Mouse (Mus musculus): ENCODE results near the gene B3gat3. TPM values are rescaled to one million over a fixed set of nuclear protein-coding genes. Genes with fewer than 3 reads are reported as not detected.

B3gat3 gene
- polyA plus RNA-seq, 1 experiment from 2014 or later, result 18.6 TPM

Other genes starting within 250 kb of the B3gat3 start
- gene Slc3a2, start 197.0 kb upstream of the B3gat3 start, polyA plus RNA-seq (2014; fragmentation: Illumina TruSeq; extraction: RNeasy Lipid Tissue Mini Kit (QIAGEN cat#74804); ENCODE audit: low replicate concordance), result 206 TPM
- gene Wdr74, start 184.5 kb upstream of the B3gat3 start, polyA plus RNA-seq (2014; fragmentation: Illumina TruSeq; extraction: RNeasy Lipid Tissue Mini Kit (QIAGEN cat#74804); ENCODE audit: low replicate concordance), result 3.9 TPM
- gene 1700092M07Rik, start 179.7 kb upstream of the B3gat3 start, polyA plus RNA-seq (2014; fragmentation: Illumina TruSeq; extraction: RNeasy Lipid Tissue Mini Kit (QIAGEN cat#74804); ENCODE audit: low replicate concordance), result not detected
- gene Stx5a, start 179.0 kb upstream of the B3gat3 start, polyA plus RNA-seq (2014; fragmentation: Illumina TruSeq; extraction: RNeasy Lipid Tissue Mini Kit (QIAGEN cat#74804); ENCODE audit: low replicate concordance), result 85.9 TPM
- gene Nxf1, start 163.3 kb upstream of the B3gat3 start, polyA plus RNA-seq (2014; fragmentation: Illumina TruSeq; extraction: RNeasy Lipid Tissue Mini Kit (QIAGEN cat#74804); ENCODE audit: low replicate concordance), result 75.6 TPM
- gene Tmem223, start 149.4 kb upstream of the B3gat3 start, polyA plus RNA-seq (2014; fragmentation: Illumina TruSeq; extraction: RNeasy Lipid Tissue Mini Kit (QIAGEN cat#74804); ENCODE audit: low replicate concordance), result 15.3 TPM
- 32.6 TPM for gene Tmem179b, start 145.9 kb upstream of the B3gat3 start, polyA plus RNA-seq (2014; fragmentation: Illumina TruSeq; extraction: RNeasy Lipid Tissue Mini Kit (QIAGEN cat#74804); ENCODE audit: low replicate concordance)
- not detected for gene Taf6l, start 134.0 kb upstream of the B3gat3 start, polyA plus RNA-seq (2014; fragmentation: Illumina TruSeq; extraction: RNeasy Lipid Tissue Mini Kit (QIAGEN cat#74804); ENCODE audit: low replicate concordance)
- 32.5 TPM for gene Polr2g, start 121.8 kb upstream of the B3gat3 start, polyA plus RNA-seq (2014; fragmentation: Illumina TruSeq; extraction: RNeasy Lipid Tissue Mini Kit (QIAGEN cat#74804); ENCODE audit: low replicate concordance)
- gene Zbtb3, start 117.8 kb upstream of the B3gat3 start, polyA plus RNA-seq (2014; fragmentation: Illumina TruSeq; extraction: RNeasy Lipid Tissue Mini Kit (QIAGEN cat#74804); ENCODE audit: low replicate concordance), result not detected
- gene Ttc9c, start 101.0 kb upstream of the B3gat3 start, polyA plus RNA-seq (2014; fragmentation: Illumina TruSeq; extraction: RNeasy Lipid Tissue Mini Kit (QIAGEN cat#74804); ENCODE audit: low replicate concordance), result 99.3 TPM
- 130 TPM for gene Hnrnpul2, start 100.4 kb upstream of the B3gat3 start, polyA plus RNA-seq (2014; fragmentation: Illumina TruSeq; extraction: RNeasy Lipid Tissue Mini Kit (QIAGEN cat#74804); ENCODE audit: low replicate concordance)
- 1.2 TPM for gene AC129217.1, start 90.6 kb upstream of the B3gat3 start, polyA plus RNA-seq (2014; fragmentation: Illumina TruSeq; extraction: RNeasy Lipid Tissue Mini Kit (QIAGEN cat#74804); ENCODE audit: low replicate concordance)
- gene Bscl2, start 82.9 kb upstream of the B3gat3 start, polyA plus RNA-seq (2014; fragmentation: Illumina TruSeq; extraction: RNeasy Lipid Tissue Mini Kit (QIAGEN cat#74804); ENCODE audit: low replicate concordance), result 5.8 TPM
- not detected for gene Gng3, start 81.2 kb upstream of the B3gat3 start, polyA plus RNA-seq (2014; fragmentation: Illumina TruSeq; extraction: RNeasy Lipid Tissue Mini Kit (QIAGEN cat#74804); ENCODE audit: low replicate concordance)
- 0.82 TPM for gene Lrrn4cl, start 69.6 kb upstream of the B3gat3 start, polyA plus RNA-seq (2014; fragmentation: Illumina TruSeq; extraction: RNeasy Lipid Tissue Mini Kit (QIAGEN cat#74804); ENCODE audit: low replicate concordance)
- gene Ubxn1, start 48.9 kb upstream of the B3gat3 start, polyA plus RNA-seq (2014; fragmentation: Illumina TruSeq; extraction: RNeasy Lipid Tissue Mini Kit (QIAGEN cat#74804); ENCODE audit: low replicate concordance), result 7.1 TPM
- gene Uqcc3, start 39.5 kb upstream of the B3gat3 start, polyA plus RNA-seq (2014; fragmentation: Illumina TruSeq; extraction: RNeasy Lipid Tissue Mini Kit (QIAGEN cat#74804); ENCODE audit: low replicate concordance), result 1.8 TPM
- 49.2 TPM for gene Lbhd1, start 36.6 kb upstream of the B3gat3 start, polyA plus RNA-seq (2014; fragmentation: Illumina TruSeq; extraction: RNeasy Lipid Tissue Mini Kit (QIAGEN cat#74804); ENCODE audit: low replicate concordance)
- not detected for gene Gm49403, start 36.4 kb upstream of the B3gat3 start, polyA plus RNA-seq (2014; fragmentation: Illumina TruSeq; extraction: RNeasy Lipid Tissue Mini Kit (QIAGEN cat#74804); ENCODE audit: low replicate concordance)
- 12.1 TPM for gene 1810009A15Rik, start 31.5 kb upstream of the B3gat3 start, polyA plus RNA-seq (2014; fragmentation: Illumina TruSeq; extraction: RNeasy Lipid Tissue Mini Kit (QIAGEN cat#74804); ENCODE audit: low replicate concordance)
- not detected for gene Gm49416, start 31.4 kb upstream of the B3gat3 start, polyA plus RNA-seq (2014; fragmentation: Illumina TruSeq; extraction: RNeasy Lipid Tissue Mini Kit (QIAGEN cat#74804); ENCODE audit: low replicate concordance)
- 0.52 TPM for gene Ints5, start 27.4 kb upstream of the B3gat3 start, polyA plus RNA-seq (2014; fragmentation: Illumina TruSeq; extraction: RNeasy Lipid Tissue Mini Kit (QIAGEN cat#74804); ENCODE audit: low replicate concordance)
- gene Ganab, start 22.3 kb upstream of the B3gat3 start, polyA plus RNA-seq (2014; fragmentation: Illumina TruSeq; extraction: RNeasy Lipid Tissue Mini Kit (QIAGEN cat#74804); ENCODE audit: low replicate concordance), result 74.1 TPM
- gene Rom1, start 9.0 kb downstream of the B3gat3 start, polyA plus RNA-seq (2014; fragmentation: Illumina TruSeq; extraction: RNeasy Lipid Tissue Mini Kit (QIAGEN cat#74804); ENCODE audit: low replicate concordance), result not detected
- gene Eml3, start 9.2 kb downstream of the B3gat3 start, polyA plus RNA-seq (2014; fragmentation: Illumina TruSeq; extraction: RNeasy Lipid Tissue Mini Kit (QIAGEN cat#74804); ENCODE audit: low replicate concordance), result 1.5 TPM
- gene Mta2, start 21.5 kb downstream of the B3gat3 start, polyA plus RNA-seq (2014; fragmentation: Illumina TruSeq; extraction: RNeasy Lipid Tissue Mini Kit (QIAGEN cat#74804); ENCODE audit: low replicate concordance), result 44.1 TPM
- 2.6 TPM for gene Tut1, start 33.5 kb downstream of the B3gat3 start, polyA plus RNA-seq (2014; fragmentation: Illumina TruSeq; extraction: RNeasy Lipid Tissue Mini Kit (QIAGEN cat#74804); ENCODE audit: low replicate concordance)
- gene Eef1g, start 46.7 kb downstream of the B3gat3 start, polyA plus RNA-seq (2014; fragmentation: Illumina TruSeq; extraction: RNeasy Lipid Tissue Mini Kit (QIAGEN cat#74804); ENCODE audit: low replicate concordance), result 38.7 TPM
- 33.7 TPM for gene Ahnak, start 68.9 kb downstream of the B3gat3 start, polyA plus RNA-seq (2014; fragmentation: Illumina TruSeq; extraction: RNeasy Lipid Tissue Mini Kit (QIAGEN cat#74804); ENCODE audit: low replicate concordance)
- not detected for gene Scgb1a1, start 167.6 kb downstream of the B3gat3 start, polyA plus RNA-seq (2014; fragmentation: Illumina TruSeq; extraction: RNeasy Lipid Tissue Mini Kit (QIAGEN cat#74804); ENCODE audit: low replicate concordance)
- 1.3 TPM for gene Asrgl1, start 215.3 kb downstream of the B3gat3 start, polyA plus RNA-seq (2014; fragmentation: Illumina TruSeq; extraction: RNeasy Lipid Tissue Mini Kit (QIAGEN cat#74804); ENCODE audit: low replicate concordance)

All from small intestine, adult 10 weeks (tissue).